Mouse (Mus musculus) heart, postnatal 10 days (tissue): Measurements from ENCODE around the gene Prmt8. TPM values are rescaled to one million over a fixed set of nuclear protein-coding genes. Genes with fewer than 3 reads are reported as not detected.
A peak's percentile ranks its signal among the peaks of the same experiment; 100 is the strongest.

ENCODE experiments used
- DNase-seq, 2 experiments: peaks; one replicate each; pipeline ENCODE4 v3.0.0; 2021
- intact Hi-C: fragments of 180-260 bp; cut with DNase I; formaldehyde crosslinking; loops from one replicate; pipeline ENCODE4 v1.15.1; 2025
- total RNA-seq, 2 experiments: library from RNA; stranded (reverse); gene quantifications; 2 replicates each; pipeline ENCODE4 v1.2.3; 2021

Prmt8 gene
- total RNA-seq: not detected

DNA sequence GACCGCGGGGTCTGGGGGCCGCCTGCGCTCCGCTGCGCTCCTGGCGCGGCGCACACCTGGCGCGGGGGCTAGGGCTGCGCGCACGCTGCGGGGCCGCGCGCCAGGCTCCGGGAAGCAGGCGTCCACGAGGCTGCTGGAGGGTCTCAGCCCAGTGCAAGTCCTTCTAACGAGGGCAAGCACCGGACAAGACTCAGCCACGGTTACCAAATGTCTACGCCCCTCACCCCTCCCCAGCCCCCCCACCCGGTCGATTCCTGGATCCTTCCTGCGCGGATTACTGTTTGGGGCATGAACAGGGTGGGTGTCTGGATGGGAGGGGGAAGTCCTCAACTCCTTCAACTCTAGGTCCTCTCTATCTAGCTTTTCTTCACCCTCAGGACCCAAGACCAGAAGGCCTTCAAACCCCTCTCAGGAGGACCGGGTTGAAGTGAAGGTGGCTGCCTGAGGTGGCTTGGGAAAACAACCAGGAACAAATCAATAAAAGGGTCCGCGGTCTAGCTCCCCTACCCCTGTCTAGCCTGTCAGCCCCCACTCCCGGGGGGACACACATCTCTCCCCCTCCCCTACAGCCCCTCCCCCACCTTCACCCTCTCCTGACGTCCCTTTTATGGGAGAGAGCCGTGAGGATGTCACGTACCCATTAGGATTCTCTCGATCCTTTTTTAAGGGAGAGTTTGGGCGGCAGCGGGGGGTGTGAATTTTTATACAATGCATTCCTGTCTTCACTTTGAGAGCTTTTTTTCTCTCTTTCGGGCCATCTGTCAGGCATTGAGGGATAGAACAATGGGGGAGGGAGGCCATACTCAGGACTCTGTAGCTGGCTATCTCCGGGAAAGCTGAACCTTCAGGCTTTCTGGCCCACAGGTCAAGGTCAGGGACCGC is at the start of gene Prmt8:
Prmt8 (minus strand) TSS at position 198 of the 882 bp plus-strand sequence.
- no peak for DNase-seq
- intact Hi-C loops: no loop called here

GRCm38 (mm10) chr6:127803046-127803729 is 33.9 kb upstream of the Prmt8 start:
- intact Hi-C loops: no loop called here
- DNase-seq: no peak

GRCm38 (mm10) chr6:127802211-127802610 is 32.9 kb upstream of the Prmt8 start:
- intact Hi-C loops: no loop called here
- no peak for DNase-seq

DNA sequence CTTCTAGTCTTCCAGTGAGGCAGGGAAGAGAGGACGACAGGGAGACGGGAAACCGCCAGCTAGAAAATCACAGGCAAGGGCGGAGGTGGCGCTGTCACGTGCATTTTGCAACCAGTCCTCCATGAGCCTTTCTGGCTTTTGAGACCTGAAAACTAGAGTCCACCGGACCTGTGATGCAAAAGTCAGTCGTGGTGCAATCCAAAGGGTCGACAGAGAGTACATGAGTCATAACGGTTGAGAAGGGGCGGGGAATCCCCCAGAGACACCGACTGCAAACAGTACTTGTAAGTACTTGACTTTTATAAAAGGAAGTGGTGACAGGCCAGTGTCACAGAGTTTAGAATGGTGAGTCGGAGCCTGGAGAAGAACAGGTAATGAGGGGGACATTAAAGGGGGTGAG is 20.8 kb upstream of the Prmt8 start:
- intact Hi-C loops: no loop called here
- DNase-seq: peak in 1 of 2 experiments; percentile 8

GRCm38 (mm10) chr6:127770806-127771205 is 1.5 kb upstream of the Prmt8 start:
- intact Hi-C loops: no loop called here
- DNase-seq: no peak

DNA sequence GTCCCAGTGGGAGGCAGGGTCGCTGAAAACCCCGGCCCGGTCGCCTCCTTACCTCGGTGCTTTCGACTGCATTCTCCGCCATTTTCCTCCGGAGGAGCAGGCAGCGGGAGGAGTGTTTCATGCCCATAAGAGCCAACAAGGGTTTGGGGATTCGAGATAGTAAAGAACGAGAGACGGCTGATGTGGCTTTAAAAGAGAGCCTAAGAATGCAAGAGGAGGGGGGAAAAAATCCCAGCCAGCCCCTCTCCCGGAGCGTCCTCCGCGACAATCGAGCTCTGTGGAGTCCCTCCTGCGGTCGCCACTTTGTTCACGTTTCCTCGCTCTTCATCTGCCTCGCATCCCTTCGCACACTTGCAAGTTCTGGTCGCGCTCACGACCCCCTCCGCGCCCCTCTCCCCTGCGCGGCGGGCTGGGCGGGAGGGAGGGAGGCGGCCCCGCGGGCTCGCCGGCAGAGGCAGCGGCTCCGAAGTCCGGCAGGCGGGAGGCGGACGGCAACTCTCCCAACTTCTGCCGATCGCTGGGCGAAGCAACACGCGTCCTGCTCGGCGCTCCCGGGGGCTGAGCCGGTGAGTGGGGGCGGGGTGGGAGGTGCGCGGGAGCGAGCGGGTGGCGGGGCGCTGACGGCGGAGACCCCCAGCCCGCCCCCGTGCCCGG is 524 bp downstream of the Prmt8 start:
- intact Hi-C loops: no loop called here
- DNase-seq: no peak

DNA sequence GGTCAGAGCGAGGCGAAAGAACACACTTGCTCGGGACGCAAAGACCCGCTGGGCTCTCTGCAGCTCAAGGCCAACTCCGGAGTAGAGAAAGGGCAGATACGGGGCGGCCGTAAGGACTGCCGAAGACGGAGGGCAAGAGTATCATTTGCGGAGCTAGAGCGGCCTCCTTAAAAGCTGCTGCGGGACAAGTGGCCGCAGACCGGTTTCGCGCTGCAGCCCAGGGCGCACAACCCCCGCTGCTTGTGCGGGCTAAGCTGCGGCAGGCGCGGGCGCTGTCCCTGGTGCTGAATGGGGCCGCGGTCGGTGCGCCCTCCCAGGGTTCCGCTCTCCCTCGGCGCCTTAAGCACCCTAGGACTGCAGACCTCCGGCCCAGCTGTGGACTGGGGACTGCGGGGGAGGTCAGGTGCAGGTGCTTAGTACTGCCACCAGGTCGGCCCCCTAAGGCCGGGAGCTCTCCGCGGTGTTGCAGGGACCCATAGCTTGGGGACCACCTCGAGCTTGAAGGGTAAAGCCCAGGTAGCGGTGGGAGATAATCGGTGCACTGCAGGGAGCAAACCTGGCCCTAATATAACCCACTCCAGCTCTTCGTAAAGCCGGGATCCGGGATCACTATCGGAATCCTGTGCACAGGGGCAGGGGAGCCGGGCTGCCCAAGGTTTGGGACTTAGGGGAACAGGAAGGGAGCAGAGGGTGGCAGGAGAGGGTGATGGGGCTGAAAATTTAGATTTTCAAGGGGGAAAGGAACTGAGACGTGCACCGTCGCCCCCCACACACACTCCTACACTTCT is 1.4 kb downstream of the Prmt8 start:
- intact Hi-C loops: no loop called here

DNA sequence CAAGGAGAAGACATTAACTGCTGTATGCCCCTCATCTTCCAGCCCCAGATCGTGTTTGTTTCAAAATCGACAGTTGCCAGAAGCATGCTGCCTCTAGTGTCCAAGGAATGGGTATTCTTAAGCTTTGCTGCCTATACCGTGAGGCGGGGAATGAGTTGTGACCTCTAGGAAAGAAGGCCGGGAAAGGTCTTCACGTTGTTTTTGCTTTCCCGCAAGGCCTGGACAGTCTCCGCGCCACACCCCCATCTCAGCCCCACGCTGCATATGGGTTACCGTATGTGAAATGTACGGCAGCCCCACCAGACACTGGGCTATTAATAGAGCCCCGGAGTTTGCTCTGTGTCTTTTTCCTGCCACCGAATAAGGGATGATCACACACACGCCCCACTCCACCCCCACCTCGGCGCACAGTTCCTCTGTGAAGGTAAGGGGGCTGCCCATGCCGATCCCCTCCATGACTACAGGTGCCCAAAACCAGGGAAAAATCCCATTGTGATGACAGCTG is 2.0 kb downstream of the Prmt8 start:
- intact Hi-C loops: no loop called here
- DNase-seq: peak; percentile 1 to 9

More for the DNA sequence above, 1.4 kb downstream of the Prmt8 start:
- peak; percentile 66 to 79 for DNase-seq

- intact Hi-C loops: no loop called here
- DNase-seq: peak; percentile 27 to 30
Measured at GRCm38 (mm10) chr6:127766641-127767200, 2.6 kb downstream of the Prmt8 start.

DNA sequence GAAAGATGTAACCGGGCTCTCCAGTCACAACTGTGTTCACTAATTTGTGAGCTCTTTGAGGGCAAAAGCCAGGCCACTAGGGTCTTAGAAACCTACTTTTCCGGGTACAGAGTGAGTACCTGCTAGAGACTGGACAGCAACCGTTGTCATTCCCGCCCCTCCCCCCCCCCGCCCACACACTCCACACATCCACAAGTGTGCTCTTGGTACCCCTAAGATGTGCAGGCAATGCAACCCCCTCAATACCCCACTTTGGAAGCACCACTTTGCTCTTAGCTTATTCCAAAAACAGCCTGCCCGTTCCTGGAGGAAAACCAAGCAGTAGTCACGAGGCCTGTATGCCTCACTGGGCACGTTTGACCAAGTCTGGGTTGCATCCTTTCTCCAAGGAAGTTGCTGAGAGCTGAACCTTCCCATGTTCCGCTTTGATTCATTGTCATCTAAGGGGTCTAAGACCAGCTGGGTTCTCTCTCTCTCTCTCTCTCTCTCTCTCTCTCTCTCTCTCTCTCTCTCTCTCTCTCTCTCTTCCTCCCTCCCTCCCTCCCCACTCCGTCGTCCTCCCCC is 3.1 kb downstream of the Prmt8 start:
- intact Hi-C loops: no loop called here

DNA sequence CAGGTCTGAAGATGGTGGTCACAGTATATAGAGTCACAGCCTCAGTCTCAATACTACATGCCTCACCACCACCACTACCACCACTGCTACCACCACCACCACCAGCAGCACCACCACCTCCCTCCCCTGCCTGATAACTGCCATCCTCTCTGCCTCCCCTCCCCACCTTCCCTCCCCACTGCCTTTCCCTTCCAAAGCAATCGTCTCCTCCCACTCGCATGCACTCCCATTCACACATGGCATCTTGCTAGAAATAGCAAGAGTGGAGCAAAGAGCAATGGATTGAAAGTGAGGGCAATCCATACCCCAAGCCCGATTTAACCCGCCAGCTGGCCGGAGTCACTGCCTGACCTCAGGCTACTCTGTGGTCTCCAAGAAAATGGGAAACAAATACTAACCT is 3.7 kb downstream of the Prmt8 start:
- intact Hi-C loops: no loop called here
- DNase-seq: no peak

More for the DNA sequence above, 3.1 kb downstream of the Prmt8 start:
- DNase-seq: peak in 1 of 2 experiments; percentile 1

DNA sequence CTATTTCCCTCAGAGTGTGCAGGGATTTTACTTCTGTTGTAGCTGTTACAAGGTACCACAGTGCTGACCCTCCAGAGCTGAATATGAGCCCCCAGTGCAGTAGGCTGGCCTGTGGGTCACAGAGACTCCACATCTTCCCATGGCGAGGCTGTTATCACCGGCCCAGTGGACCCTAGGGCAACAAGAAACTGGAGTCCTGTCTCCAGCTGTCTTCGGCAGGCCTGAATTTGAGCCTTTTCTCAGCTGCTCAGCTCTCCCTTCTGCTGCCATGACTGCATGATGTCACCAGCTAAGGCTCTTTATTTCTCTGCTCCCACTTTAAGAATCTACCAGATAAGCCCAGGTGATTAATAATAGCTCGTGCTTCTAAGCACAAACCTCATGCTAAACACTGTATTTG is 11.0 kb downstream of the Prmt8 start:
- intact Hi-C loops: no loop called here
- no peak for DNase-seq

- no peak for DNase-seq
- intact Hi-C loops: no loop called here
Measured at GRCm38 (mm10) chr6:127757667-127758167, 11.6 kb downstream of the Prmt8 start.

DNA sequence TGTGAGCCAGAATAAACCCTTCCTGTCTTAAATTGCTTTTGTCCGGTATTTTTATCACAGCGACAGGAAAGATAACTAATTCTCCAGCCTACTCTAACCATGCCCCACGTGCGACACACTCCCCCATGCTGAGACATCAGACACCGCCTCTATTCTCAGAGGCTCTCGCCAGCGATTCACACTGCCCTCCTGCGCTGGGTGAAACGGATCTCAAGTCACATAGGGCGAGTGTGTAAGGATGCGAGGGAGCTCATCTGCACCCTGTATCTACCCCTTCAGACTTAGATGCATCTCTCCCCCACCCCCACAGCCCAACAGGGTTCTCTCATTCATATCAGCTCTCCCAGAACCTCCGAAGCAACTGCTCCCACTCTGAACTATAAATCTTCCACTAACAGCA is 12.4 kb downstream of the Prmt8 start:
- DNase-seq: no peak
- intact Hi-C loops: no loop called here

- no peak for DNase-seq
- intact Hi-C loops: no loop called here
Measured at GRCm38 (mm10) chr6:127753228-127753627, 16.0 kb downstream of the Prmt8 start.

DNA sequence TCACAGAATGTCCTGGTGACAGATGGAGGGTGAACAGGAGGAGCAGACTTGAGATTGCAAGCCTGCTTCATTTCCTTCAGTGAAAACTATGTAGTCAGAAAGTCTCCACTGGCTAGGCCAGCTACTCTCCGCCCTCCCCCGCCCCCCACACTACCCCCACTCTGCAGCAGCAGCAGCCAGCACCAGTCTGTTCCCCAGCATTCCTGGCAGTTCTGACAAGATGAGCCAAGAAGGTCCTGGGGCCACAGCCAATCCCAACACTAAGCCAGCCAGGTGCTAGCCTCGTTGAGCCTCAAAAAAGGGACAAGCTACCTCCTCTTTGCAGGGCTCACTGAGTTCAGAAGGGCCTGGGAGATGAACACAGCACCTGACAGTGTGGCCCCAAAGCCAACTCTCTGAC is 16.6 kb downstream of the Prmt8 start:
- DNase-seq: peak; percentile 7 to 14
- intact Hi-C loops: no loop called here

- intact Hi-C loops: no loop called here
Measured at GRCm38 (mm10) chr6:127751499-127751898, 17.8 kb downstream of the Prmt8 start.

GRCm38 (mm10) chr6:127748793-127749192 is 20.5 kb downstream of the Prmt8 start:
- intact Hi-C loops: no loop called here
- DNase-seq: no peak

More at GRCm38 (mm10) chr6:127751499-127751898, 17.8 kb downstream of the Prmt8 start:
- DNase-seq: no peak

DNA sequence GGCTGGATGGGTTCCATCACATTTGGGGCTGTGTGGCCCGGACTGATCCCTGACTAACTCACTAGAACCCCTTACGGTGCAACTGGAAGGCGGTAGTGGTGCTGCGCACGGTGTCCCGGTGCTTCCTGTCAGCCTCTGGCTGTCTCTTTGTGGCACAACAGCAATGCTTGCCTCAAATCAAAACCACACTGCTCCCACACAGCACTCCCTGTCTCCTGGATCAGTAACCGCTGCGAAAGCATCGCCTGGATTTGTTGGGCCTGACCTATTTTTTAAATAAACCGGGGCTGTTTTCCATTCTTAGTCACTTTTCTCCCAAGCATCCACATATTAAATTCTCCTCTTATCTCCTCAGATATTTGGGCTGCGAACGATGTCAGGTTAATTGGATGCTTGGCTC is 27.0 kb downstream of the Prmt8 start:
- intact Hi-C loops: no loop called here
- no peak for DNase-seq

DNA sequence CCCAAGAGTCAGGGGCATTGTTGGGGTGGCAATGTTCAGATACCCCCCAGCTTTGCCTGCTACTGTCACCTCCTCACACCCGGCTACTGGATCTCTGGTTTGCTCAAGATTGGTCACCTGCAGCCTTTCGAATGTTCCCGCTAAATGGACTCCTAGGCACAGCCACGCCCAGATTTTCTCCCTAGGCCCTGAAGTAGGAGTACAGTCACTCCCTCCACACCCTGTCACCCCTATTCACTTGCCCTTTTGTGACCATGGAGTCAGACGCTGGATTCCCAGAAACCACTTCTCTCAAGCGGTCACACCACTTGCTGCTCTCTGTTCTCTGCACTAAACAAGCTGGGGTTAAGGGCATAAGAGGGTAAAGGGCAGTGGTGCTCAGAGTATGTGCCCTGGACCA is 28.1 kb downstream of the Prmt8 start:
- intact Hi-C loops: no loop called here
- no peak for DNase-seq
